Mouse (Mus musculus) E14TG2a.4 (cell line): Measurements from ENCODE around the gene Arhgef28.

Experiments used
- H3K27me3 ChIP-seq: 2 replicates; pipeline ENCODE4 v1.6.1; 2014; ENCODE audit warnings: low read length, control low read depth; ENCODE audit not compliant: insufficient read depth
- H3K36me3 ChIP-seq: 2 replicates; pipeline ENCODE4 v1.6.1; 2014; ENCODE audit warnings: low read length, control low read depth; ENCODE audit not compliant: insufficient read depth
- H3K4me1 ChIP-seq: replicated peaks from 2 replicates; pipeline ENCODE4 v1.6.1; 2014; ENCODE audit warnings: low read depth, low read length, control low read depth
- H3K4me3 ChIP-seq: replicated peaks from 2 replicates; pipeline ENCODE4 v1.5.1; 2014; ENCODE audit warnings: mild to moderate bottlenecking, low read length
- H3K9me3 ChIP-seq: 2 replicates; pipeline ENCODE4 v1.6.1; 2014; ENCODE audit warnings: low read length, control low read depth
- CTCF ChIP-seq: conservative IDR thresholded peaks from 2 replicates; pipeline ENCODE4 v1.5.1; 2014; ENCODE audit warnings: low read length
- NANOG ChIP-seq: IDR thresholded peaks from 2 replicates; pipeline ENCODE4 v1.6.1; 2014; ENCODE audit warnings: borderline replicate concordance, low read length, mixed read lengths
- POU5F1 ChIP-seq: IDR thresholded peaks from 2 replicates; pipeline ENCODE4 v1.6.1; 2014; ENCODE audit warnings: low read length, borderline replicate concordance

The Arhgef28 gene

DNA sequence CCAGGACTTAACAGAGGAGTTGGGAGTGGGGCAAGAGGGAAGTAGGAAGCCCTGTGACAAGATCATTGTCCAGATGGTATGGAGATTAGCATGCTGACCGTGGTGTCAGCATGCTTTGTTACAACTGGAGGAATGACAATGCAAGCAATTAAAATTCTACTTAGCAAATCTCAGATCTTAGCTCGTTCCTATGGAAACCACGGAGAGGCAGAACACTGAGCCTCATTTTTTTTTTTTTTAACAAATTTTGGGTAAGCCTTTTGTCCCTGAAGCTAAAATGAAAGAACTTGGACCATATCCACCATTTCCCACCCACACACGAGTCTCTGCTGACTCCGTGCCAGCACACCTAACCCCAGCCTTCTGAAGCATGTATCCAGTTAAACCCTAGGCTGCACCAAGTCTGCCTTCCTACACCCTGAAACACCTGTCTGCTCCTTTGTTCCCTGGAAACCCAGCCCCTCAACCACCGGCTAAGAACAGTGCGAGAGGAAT, 246.8 kb downstream of the Arhgef28 start:
- H3K4me1 ChIP-seq, result peaks cover 58% of the 10 kb centered on the region
- peak; percentile 66; the same call in 1 of the 2 replicates for TF ChIP-seq NANOG
- TF ChIP-seq CTCF, result no peak
- TF ChIP-seq POU5F1, result 0 out of 2 replicates have a peak, but pooled peaks have one; percentile 30
- H3K27me3 ChIP-seq, result peaks cover 11% of the 10 kb centered on the region
- no peak overlapping the region for H3K4me3 ChIP-seq
- H3K9me3 ChIP-seq, result no peaks in the 10 kb centered on the region
- H3K36me3 ChIP-seq, result peaks cover 4% of the 10 kb centered on the region; the same call in 1 of the 2 replicates

DNA sequence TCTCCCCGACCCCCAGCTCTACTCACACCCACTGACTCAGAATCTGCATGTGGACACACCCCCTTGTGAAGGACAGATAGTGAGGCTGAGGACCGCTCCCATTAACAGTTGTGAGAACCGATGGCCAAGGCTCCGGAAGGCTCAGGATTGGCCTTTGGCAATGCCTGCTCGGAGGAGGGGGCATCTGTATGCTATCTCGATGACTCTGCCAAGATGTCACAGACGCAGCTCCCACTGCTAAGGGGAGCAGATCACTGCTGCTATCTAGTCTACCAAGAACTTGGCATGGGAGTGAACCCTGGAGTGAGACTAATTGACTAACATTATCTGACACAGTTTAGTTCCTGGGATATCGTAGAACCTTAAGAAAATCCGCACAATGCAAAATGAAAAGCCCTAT, 250.5 kb downstream of the Arhgef28 start:
- no peak for TF ChIP-seq POU5F1
- no peak for TF ChIP-seq NANOG
- TF ChIP-seq CTCF, result no peak
- H3K36me3 ChIP-seq, result peaks cover 6% of the 10 kb centered on the region
- H3K9me3 ChIP-seq, result no peaks in the 10 kb centered on the region
- no peak overlapping the region for H3K4me3 ChIP-seq
- H3K4me1 ChIP-seq, result peaks cover 63% of the 10 kb centered on the region
- peaks cover 20% of the 10 kb centered on the region for H3K27me3 ChIP-seq

DNA sequence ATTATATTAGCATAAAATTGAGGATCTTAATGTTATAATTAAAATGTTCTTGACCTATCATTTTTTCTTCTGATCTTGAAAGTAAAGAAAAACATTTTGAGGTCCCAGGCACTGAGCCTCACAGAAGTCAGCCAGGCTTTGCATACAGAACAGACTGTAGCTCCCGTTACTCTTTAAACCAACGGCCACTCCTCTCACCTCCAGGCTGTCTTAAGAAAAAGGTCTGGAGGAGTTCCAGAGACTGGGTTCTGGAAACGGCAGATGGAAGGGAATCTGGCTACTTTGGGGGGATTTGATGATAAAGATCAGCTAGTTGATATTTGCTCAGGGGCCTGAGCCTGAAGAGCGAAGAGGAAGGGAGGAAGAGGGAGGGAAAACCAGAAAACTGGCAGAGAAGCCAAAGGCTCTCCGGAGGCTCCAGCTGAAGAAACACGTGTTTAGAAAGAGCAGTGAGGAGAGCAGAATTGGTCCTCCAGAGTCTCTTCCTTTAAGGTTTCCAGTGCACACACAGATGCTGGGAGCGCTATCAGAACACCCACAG, 251.2 kb downstream of the Arhgef28 start:
- TF ChIP-seq NANOG (no peak), POU5F1 (no peak)
- Histone ChIP-seq H3K4me3 (peak overlapping the region; percentile 21; the same call in 1 of the 2 replicates), H3K27me3 (peaks cover 20% of the 10 kb centered on the region), H3K9me3 (no peaks in the 10 kb centered on the region), H3K4me1 (peaks cover 56% of the 10 kb centered on the region), H3K36me3 (peaks cover 8% of the 10 kb centered on the region)

DNA sequence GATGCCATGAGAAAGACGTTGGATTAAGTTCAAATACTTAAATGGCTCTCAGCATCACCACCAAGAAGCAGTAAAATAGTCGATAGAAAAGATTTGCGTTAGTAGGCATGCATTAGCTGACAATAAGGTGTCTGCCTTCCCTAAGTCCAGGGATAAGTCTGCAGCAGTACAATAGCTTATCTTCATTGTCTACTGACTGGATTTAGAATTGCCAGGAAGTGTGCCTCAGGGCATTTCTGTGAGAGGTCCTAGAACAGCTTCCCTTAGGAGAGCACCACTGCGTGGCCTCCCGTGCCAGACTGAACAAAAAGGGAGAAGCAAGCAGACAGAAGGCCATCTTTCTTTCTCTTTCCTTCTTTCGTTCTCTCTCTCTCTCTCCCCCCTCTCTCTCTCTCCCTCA, 252.2 kb downstream of the Arhgef28 start:
- Histone ChIP-seq H3K9me3 (no peaks in the 10 kb centered on the region), H3K4me3 (no peak overlapping the region), H3K36me3 (peaks cover 8% of the 10 kb centered on the region), H3K27me3 (peaks cover 20% of the 10 kb centered on the region), H3K4me1 (peaks cover 46% of the 10 kb centered on the region)
- no peak for TF ChIP-seq CTCF
- no peak for TF ChIP-seq POU5F1
- TF ChIP-seq NANOG, result no peak

DNA sequence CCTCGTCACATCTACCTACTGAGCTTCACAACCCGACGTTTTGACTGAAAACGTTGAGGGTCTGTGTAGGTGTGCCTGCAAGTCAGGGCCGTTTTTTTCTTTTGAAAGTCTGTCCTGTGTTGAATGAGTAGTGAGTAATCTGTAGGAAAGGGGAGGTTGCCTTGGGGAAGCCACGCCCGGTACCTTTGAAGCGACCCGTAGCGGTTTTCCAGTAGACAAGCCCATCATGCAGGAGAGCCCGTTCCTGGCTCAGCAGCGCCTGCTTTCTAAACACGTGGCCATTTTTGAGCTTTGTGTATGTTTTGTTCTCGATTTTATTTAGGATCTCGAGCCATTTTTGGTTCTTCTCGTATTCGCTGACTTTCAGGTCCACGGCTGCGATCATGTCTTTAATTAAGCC, 252.7 kb downstream of the Arhgef28 start:
- H3K36me3 ChIP-seq, result peaks cover 8% of the 10 kb centered on the region
- peaks cover 20% of the 10 kb centered on the region for H3K27me3 ChIP-seq
- TF ChIP-seq POU5F1 (no peak), NANOG (no peak), CTCF (no peak)
- no peaks in the 10 kb centered on the region for H3K9me3 ChIP-seq
- H3K4me1 ChIP-seq, result peaks cover 41% of the 10 kb centered on the region
- no peak overlapping the region for H3K4me3 ChIP-seq

DNA sequence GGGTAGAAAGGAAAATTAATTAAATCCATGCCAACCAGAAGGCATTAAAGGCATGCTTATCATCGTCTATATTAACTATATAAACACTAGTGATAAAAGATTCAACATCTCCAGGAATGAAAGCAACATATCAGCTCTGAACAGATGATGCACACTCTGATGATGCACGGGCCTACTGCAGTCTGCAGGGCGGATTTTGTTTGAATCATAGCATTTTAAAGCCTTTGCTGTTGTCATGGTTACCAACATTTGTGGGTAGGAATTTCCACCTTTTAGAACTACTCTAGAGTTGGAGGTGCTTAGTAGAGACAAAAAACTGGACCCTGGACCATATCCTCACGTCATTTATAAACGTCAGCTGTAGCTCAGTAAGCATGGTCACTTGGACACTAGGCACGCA, 257.4 kb downstream of the Arhgef28 start:
- Histone ChIP-seq H3K9me3 (no peaks in the 10 kb centered on the region), H3K27me3 (peaks cover 3% of the 10 kb centered on the region), H3K36me3 (peaks cover 35% of the 10 kb centered on the region), H3K4me1 (peaks cover 10% of the 10 kb centered on the region), H3K4me3 (no peak overlapping the region)
- TF ChIP-seq CTCF (no peak), NANOG (no peak), POU5F1 (no peak)

DNA sequence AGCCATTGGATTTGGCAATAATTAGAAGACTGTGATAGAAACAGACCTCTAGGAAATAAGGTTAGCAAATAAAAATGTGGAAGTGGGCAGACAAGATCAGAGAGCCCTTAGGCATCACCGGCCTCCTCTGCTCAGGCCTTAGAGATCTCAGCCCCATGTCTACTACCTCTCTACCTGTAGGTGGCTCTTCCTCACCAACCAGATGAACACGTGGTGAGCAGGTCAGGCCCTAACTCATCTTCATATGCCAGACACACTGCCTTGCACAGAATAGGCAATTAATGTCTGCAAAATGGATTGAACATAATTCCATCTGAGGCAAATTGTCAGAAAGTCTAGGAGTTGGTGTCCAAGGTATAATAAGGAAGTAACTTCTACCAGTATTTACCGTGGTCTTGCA, 258.6 kb downstream of the Arhgef28 start:
- TF ChIP-seq NANOG, result no peak
- no peak for TF ChIP-seq POU5F1
- no peak for TF ChIP-seq CTCF
- no peaks in the 10 kb centered on the region; the same call in 1 of the 2 replicates for H3K27me3 ChIP-seq
- H3K9me3 ChIP-seq, result no peaks in the 10 kb centered on the region

DNA sequence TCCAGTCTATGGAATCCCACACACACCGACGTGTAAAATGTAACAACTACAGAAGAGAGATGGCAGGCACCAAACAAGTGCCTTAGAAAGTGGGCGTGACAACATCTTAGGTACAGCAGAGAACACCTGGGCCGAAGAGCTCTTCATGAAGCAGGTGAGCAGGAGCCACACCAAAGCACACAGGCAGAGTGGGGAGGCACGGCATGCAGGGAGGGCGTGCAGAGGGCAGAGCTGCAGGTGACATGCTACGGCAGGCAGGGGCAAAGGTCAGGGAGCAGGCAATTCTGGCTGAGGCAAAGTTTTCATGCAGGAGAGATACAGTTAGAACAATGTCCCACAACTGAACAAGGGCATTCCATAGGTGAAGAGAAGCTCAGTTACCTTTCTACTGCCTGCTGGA, 259.8 kb downstream of the Arhgef28 start:
- Histone ChIP-seq H3K36me3 (peaks cover 35% of the 10 kb centered on the region), H3K27me3 (no peaks in the 10 kb centered on the region; the same call in 1 of the 2 replicates), H3K4me1 (0 out of 2 replicates have a peak, but pooled peaks cover 1% of the 10 kb centered on the region), H3K9me3 (no peaks in the 10 kb centered on the region), H3K4me3 (no peak overlapping the region)
- TF ChIP-seq POU5F1, result no peak
- no peak for TF ChIP-seq NANOG
- TF ChIP-seq CTCF, result no peak

More for the DNA sequence above, 258.6 kb downstream of the Arhgef28 start:
- Histone ChIP-seq H3K4me3 (no peak overlapping the region), H3K36me3 (peaks cover 35% of the 10 kb centered on the region), H3K4me1 (no peaks in the 10 kb centered on the region; the same call in 1 of the 2 replicates)
